Mouse (Mus musculus): ENCODE data around the gene Rpl22l1.

DNA sequence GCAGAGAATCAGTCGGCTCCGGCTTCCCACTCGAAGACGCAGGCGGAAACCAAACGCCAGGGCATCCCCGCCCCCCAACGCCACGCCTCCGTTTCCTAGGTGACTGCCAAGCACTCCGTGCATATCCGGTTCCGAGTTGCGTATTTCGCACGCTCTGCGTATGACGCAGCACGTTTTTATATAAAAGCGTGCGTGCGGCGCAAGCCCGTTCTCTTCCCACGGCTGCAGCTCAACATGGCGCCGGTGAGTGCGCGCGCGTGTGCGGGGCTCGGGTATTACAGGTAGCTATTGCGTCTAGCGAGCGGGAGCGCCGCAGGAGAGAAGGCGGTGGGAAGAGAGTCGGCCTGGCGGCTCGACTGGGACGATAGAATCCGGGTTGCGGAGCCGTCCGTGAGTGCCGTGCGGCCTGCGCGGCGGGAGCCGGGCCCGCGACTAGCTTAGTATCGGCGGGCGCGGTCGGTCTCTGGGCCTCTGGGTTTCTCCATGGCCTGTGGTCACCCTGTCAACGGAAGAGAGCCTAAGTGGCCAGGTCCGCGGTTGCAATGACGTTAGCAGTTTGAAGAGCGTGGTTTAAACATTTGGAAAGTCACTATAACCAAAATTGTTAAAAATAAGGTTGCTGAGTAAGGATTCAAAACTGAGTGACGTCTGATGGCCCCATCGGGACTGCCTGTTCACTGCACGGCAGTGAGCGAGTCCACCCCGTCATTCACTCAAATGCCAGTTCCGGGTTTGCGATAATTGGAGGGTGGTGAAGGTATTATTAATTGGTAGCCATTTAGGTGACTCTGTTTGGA is at the start of gene Rpl22l1:
- TF ChIP-seq CTCF (IDR thresholded peaks at IDR 0.05; ENCODE audit: extremely low read depth, insufficient read length, insufficient replicate concordance, low read depth, low read length) (no peak), POLR2A (IDR thresholded peaks at IDR 0.05; ENCODE audit: low read depth, low read length) (peak; percentile 96)

All from small intestine, adult 2 months (tissue).